Mouse (Mus musculus): ENCODE measurements around the gene Apoh. TPM values are rescaled to one million over a fixed set of nuclear protein-coding genes. Genes with fewer than 3 reads are reported as not detected.

The Apoh gene
- total RNA-seq (2023; ENCODE audit: inconsistent age): not detected in 4 replicates

DNA sequence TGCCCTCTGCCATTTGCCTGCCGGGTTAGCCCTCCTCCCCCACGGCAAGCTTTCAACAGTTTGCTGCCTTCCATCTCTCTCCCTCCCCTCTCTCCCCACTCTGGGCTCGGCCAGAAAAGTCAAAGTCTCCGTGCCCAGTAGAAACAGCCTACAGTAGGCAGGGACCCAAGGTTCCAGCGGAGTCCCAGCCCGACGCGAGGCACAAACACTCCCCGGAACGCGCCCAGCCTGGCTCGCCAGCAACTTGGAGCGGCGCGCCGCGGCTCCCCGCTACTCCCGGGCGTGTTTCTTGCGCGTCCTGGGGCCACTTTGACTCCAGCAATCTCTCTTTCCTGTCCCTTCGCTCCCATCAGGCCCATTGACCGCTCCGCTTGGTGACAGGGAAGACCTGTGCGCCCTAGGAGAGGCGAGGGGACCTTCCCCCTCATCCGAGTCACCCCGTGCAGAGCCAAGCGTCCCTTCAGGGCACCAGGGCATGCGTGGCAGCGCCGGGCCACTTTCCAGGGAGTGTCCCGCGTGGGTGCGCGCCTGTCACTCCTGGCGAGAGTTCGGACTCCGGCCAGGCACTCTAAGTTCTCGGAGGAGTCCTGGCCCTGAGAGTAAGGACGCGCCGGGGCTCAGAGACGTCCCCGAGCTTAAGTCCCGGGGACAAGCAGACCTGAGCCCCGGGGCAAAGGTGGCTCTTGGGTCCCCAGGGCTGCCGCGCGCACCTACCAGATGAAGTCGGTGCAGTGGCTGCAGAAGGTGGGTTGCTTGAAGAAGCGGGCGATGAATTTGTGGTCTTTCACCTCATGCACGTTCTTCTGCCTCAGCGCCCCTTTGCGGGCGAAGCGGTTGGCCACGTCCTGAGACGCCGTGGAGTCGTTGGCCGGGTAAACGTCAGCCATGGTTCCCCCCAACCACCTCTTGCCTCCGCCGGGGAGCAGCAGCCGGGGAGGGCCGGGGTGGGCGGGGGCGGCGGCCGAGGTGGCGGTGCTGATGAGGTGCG lies at the start of gene Apoh:
Apoh (plus strand) TSS at position 574 of the 988 bp plus-strand sequence.

DNA sequence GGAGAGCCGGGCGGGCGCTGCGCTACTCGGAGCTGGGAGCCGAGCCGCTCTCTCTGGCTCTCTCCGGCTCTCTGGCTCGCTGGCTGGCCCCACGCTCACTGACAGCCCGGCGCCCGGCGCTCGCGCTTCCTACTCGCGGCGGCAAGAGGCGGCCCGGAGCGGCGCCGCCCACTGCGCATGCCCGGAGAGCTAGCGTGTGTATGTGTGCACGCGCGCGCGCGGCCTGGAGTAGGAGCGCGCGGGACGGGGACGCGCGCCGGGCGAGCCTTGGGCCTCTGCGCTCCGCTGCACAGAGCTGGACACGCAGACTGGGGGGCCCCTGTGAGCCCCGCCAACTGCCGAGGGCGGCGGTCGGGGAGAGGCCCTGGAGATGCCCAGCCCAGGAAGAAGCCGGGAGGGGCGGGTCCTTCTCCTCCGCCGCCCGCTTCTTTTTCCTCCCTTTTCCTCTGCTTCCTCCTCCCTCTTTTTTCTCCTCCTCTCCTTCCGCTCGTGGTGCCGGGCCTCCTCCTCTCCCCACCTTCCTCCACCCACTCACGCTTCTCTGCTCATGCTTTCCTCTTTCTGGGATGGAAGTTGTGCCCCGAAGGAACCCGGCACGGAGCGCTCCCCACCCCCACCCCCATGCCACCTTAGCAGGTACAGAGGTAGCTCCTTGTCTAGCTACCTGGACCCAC lies 772 bp downstream of the Apoh start, which contains the start of gene Prkca:
Prkca (minus strand) TSS at position 140 of the 674 bp plus-strand sequence.

DNA sequence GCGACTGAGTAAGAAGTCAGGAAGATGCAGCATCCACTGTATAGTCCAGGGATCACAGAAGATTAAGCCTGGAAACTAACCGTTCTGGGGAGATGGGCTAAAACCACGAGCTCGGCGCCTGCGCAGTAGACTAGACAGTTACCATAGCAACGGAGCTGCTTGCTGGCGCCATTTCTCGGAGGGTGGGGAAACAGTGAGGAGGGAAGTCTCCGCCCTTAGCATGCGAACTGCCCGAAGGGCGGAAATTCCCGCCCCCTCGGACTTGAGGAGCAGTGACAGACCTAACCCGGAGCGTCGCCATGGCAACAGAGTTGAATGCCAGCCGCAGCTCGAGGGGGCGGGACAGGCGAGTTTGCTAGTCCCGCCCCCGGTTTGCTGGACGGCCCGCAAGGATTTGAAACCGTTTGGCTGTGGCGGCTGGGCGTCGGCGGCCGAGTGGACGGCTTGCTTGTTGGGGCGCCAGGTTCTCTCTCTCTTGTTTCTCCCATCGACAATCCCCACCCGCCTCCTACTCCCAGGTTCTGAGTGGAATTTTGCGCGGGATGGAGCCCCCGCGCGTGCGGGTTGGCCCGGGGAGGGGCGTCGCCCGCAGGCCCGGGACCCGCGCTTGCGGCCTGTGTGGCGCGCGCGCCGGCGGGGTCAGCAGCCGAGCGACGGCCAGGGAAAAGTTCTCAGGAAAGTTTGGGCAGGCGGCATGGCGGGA lies 81.9 kb downstream of the Apoh start, which contains the start of gene Cep112:
Cep112 (plus strand) TSS at position 304 of the 703 bp plus-strand sequence.

Other genes with a start within 250 kb of the Apoh start
- 30.7 to 41.7 TPM (median 34.2 TPM) in 4 replicates for gene Prkca, start 574 bp downstream of the Apoh start, total RNA-seq (2023; ENCODE audit: inconsistent age)
- gene Cep112, start 81.8 kb downstream of the Apoh start, total RNA-seq (2023; ENCODE audit: inconsistent age): 1.8 to 3.0 TPM (median 2.7 TPM) in 4 replicates

All from B cell, adult (primary cell).